Mouse (Mus musculus): ENCODE measurements at regions not wholly inside any gene's neighbourhood (a gene's known extent, or its start where the extent isn't known, plus 50 kb on each side); places are given as distances from the start of the nearest gene placed in this dataset.

DNA sequence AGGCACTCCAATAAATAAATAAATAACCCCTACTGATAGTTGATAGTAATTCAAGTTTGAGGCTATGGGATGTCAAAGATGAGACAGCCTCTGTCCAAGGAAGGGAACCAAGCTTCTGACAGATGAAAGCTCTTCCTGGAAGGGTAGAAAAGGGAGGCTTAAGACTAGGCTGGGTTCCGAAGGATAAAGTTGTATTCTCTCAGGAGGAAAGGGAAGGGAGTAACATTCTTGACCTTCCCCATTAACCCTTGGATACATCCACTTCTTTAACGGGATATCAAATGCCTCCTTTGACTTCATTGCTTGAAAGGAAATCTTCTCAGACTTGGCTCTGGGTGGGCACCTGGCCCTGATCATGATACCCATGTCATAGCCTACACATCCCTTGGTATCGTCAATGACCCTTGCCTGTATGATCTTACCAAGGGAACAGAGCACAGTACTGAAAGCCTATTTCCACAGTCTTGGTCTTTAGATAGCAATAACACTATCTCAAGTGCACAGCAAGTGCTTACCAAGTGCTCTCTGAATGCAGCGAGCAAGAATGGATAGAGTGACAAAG is 607.4 kb upstream of the Cdh5 start:
- 96% methylated on average over 4 of the region's 4 CpGs for WGBS
- TF ChIP-seq POLR2A (IDR thresholded peaks at IDR 0.05; ENCODE audit: control insufficient read depth, extremely low read depth, insufficient read depth, low read length, poor library complexity): no peak
- no peak for TF ChIP-seq CTCF (IDR thresholded peaks at IDR 0.05; ENCODE audit: borderline replicate concordance, control insufficient read depth, extremely low read depth, insufficient read depth, low read length, poor library complexity)
- Histone ChIP-seq H3K4me3 (ENCODE audit: control insufficient read depth, insufficient read depth, low read length) (no peak overlapping the region), H3K36me3 (ENCODE audit: control insufficient read depth, insufficient read depth, low read length) (no peaks in the 10 kb centered on the region), H3K27ac (ENCODE audit: control insufficient read depth, insufficient read depth, low read length) (no peak overlapping the region), H3K27me3 (ENCODE audit: control insufficient read depth, insufficient read depth, low read length) (no peaks in the 10 kb centered on the region), H3K4me1 (replicated peaks; ENCODE audit: control insufficient read depth, insufficient read depth, low read length) (no peaks in the 10 kb centered on the region)
- DNase-seq: no peak

- no peak for TF ChIP-seq CTCF (IDR thresholded peaks at IDR 0.05; ENCODE audit: borderline replicate concordance, control insufficient read depth, extremely low read depth, insufficient read depth, low read length, poor library complexity)
- no peak for TF ChIP-seq POLR2A (IDR thresholded peaks at IDR 0.05; ENCODE audit: control insufficient read depth, extremely low read depth, insufficient read depth, low read length, poor library complexity)
- Histone ChIP-seq H3K4me1 (replicated peaks; ENCODE audit: control insufficient read depth, insufficient read depth, low read length) (no peaks in the 10 kb centered on the region), H3K27ac (ENCODE audit: control insufficient read depth, insufficient read depth, low read length) (no peak overlapping the region), H3K36me3 (ENCODE audit: control insufficient read depth, insufficient read depth, low read length) (no peaks in the 10 kb centered on the region), H3K27me3 (ENCODE audit: control insufficient read depth, insufficient read depth, low read length) (no peaks in the 10 kb centered on the region), H3K4me3 (ENCODE audit: control insufficient read depth, insufficient read depth, low read length) (no peak overlapping the region)
- 80% methylated on average over 1 of the region's 1 CpGs for WGBS
- DNase-seq: no peak
Measured at GRCm38 (mm10) chr8:103494670-103495069, 606.8 kb upstream of the Cdh5 start.

DNA sequence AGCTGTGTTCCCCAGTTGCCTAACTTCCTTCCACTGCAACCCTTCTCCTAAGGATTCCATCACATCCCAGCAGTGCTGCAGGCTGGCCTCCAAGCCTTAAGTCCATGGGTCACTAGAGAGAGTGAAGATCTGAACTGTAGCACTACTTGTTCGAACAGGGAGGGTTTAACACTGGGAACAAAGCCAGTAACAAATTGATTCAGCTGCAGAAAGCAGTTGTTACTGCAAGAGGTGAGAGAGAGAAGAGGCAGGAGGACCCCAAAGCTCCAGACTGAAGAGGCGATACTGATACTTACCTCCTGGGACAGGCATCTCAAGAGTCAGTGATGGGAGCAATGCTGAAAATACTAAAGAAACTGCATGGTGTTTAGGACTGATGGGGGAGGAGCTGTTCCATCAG is 600.1 kb upstream of the Cdh5 start:
- TF ChIP-seq CTCF (IDR thresholded peaks at IDR 0.05; ENCODE audit: borderline replicate concordance, control insufficient read depth, extremely low read depth, insufficient read depth, low read length, poor library complexity): no peak
- TF ChIP-seq POLR2A (IDR thresholded peaks at IDR 0.05; ENCODE audit: control insufficient read depth, extremely low read depth, insufficient read depth, low read length, poor library complexity): no peak
- Histone ChIP-seq H3K36me3 (ENCODE audit: control insufficient read depth, insufficient read depth, low read length) (no peaks in the 10 kb centered on the region), H3K27ac (ENCODE audit: control insufficient read depth, insufficient read depth, low read length) (no peak overlapping the region), H3K4me3 (ENCODE audit: control insufficient read depth, insufficient read depth, low read length) (no peak overlapping the region), H3K4me1 (replicated peaks; ENCODE audit: control insufficient read depth, insufficient read depth, low read length) (no peaks in the 10 kb centered on the region), H3K27me3 (ENCODE audit: control insufficient read depth, insufficient read depth, low read length) (no peaks in the 10 kb centered on the region)
- DNase-seq: no peak
- 72% methylated on average over 2 of the region's 2 CpGs for WGBS

- Histone ChIP-seq H3K4me3 (ENCODE audit: control insufficient read depth, insufficient read depth, low read length) (no peak overlapping the region), H3K27ac (ENCODE audit: control insufficient read depth, insufficient read depth, low read length) (no peak overlapping the region), H3K27me3 (ENCODE audit: control insufficient read depth, insufficient read depth, low read length) (no peaks in the 10 kb centered on the region), H3K36me3 (ENCODE audit: control insufficient read depth, insufficient read depth, low read length) (no peaks in the 10 kb centered on the region), H3K4me1 (replicated peaks; ENCODE audit: control insufficient read depth, insufficient read depth, low read length) (no peaks in the 10 kb centered on the region)
- TF ChIP-seq CTCF (IDR thresholded peaks at IDR 0.05; ENCODE audit: borderline replicate concordance, control insufficient read depth, extremely low read depth, insufficient read depth, low read length, poor library complexity): no peak
- no peak for TF ChIP-seq POLR2A (IDR thresholded peaks at IDR 0.05; ENCODE audit: control insufficient read depth, extremely low read depth, insufficient read depth, low read length, poor library complexity)
- WGBS: 95% methylated on average over 9 of the region's 9 CpGs
- no peak for DNase-seq
Measured at GRCm38 (mm10) chr8:103502991-103503767, 598.2 kb upstream of the Cdh5 start.

- Histone ChIP-seq H3K4me3 (ENCODE audit: control insufficient read depth, insufficient read depth, low read length) (no peak overlapping the region), H3K36me3 (ENCODE audit: control insufficient read depth, insufficient read depth, low read length) (no peaks in the 10 kb centered on the region), H3K27ac (ENCODE audit: control insufficient read depth, insufficient read depth, low read length) (no peak overlapping the region), H3K27me3 (ENCODE audit: control insufficient read depth, insufficient read depth, low read length) (no peaks in the 10 kb centered on the region), H3K4me1 (replicated peaks; ENCODE audit: control insufficient read depth, insufficient read depth, low read length) (no peaks in the 10 kb centered on the region)
- no peak for TF ChIP-seq CTCF (IDR thresholded peaks at IDR 0.05; ENCODE audit: borderline replicate concordance, control insufficient read depth, extremely low read depth, insufficient read depth, low read length, poor library complexity)
- TF ChIP-seq POLR2A (IDR thresholded peaks at IDR 0.05; ENCODE audit: control insufficient read depth, extremely low read depth, insufficient read depth, low read length, poor library complexity): no peak
- WGBS: 88% methylated on average over 6 of the region's 6 CpGs
- no peak for DNase-seq
Measured at GRCm38 (mm10) chr8:103506334-103506733, 595.1 kb upstream of the Cdh5 start.

DNA sequence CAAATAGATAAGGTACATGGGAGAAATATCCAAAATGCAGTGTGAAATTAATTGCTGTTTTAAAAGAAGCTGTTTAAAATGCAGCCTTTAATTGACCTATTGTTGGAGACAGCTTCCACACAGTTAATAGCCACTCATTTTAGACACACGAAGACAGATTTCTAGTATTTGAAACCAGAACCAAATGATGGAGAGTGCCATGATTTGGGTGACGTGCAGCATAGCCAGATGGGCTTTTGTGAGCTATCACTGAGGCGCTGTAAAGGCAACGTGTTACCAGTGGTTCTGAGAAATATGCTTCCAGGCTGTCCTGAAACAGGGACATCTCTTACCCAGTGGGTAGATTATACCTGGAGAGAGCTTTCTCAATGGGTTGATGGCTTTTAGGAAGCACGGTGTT is 594.4 kb upstream of the Cdh5 start:
- H3K27ac ChIP-seq (ENCODE audit: control insufficient read depth, insufficient read depth, low read length): no peak overlapping the region
- 85% methylated on average over 5 of the region's 5 CpGs for WGBS
- no peak overlapping the region for H3K4me3 ChIP-seq (ENCODE audit: control insufficient read depth, insufficient read depth, low read length)
- no peaks in the 10 kb centered on the region for H3K36me3 ChIP-seq (ENCODE audit: control insufficient read depth, insufficient read depth, low read length)
- no peaks in the 10 kb centered on the region for H3K4me1 ChIP-seq (replicated peaks; ENCODE audit: control insufficient read depth, insufficient read depth, low read length)
- DNase-seq: no peak
- TF ChIP-seq POLR2A (IDR thresholded peaks at IDR 0.05; ENCODE audit: control insufficient read depth, extremely low read depth, insufficient read depth, low read length, poor library complexity): no peak
- H3K27me3 ChIP-seq (ENCODE audit: control insufficient read depth, insufficient read depth, low read length): no peaks in the 10 kb centered on the region

Measured in thymus, adult 2 months (tissue).